Comparison of ENCODE assay signal across 8 mouse cellular contexts in genomic region chr8:11636324-11637057, GRCm38 (mm10). TPM values are rescaled to one million over a fixed set of nuclear protein-coding genes. Genes with fewer than 3 reads are reported as not detected.
DNase-seq lines count a peak whose midpoint lies in the region; ATAC-seq and TF ChIP-seq lines count a peak whose summit lies in the region.

No protein-coding gene starts in this region.

- TF ChIP-seq POLR2A in brain, embryonic 14.5 days (IDR thresholded peaks at IDR 0.05; ENCODE audit: borderline replicate concordance, extremely low read depth, insufficient read depth, insufficient read length, poor library complexity, severe bottlenecking) = no peak

- peak overlapping the region; percentile 88 for H3K4me2 ChIP-seq in heart, embryonic 12.5 days
- peak overlapping the region; percentile 68 for H3K4me2 ChIP-seq in kidney, embryonic 16.5 days (replicated peaks; ENCODE audit: low read depth, low read length)

- DNase-seq in CD4-positive helper T cell, adult 2 months (ENCODE audit: low read depth, low spot score) = peak; percentile 83
- peak; percentile 97 for DNase-seq in brain, embryonic 14.5 days (ENCODE audit: low read depth)
- DNase-seq in liver = peak; percentile 94
- peak; percentile 64 to 71 for DNase-seq in monocyte, adult 2 months (ENCODE audit: low read depth in 1 of 2, low spot score in 2 of 2)
- DNase-seq in spleen, postnatal 14 days (ENCODE audit: low spot score in 2 of 2) = peak; percentile 43 to 53

- H3K36me3 ChIP-seq in erythroblast, embryonic 14.5 days (ENCODE audit: control insufficient read depth) = peaks cover 16% of the 10 kb centered on the region
- H3K36me3 ChIP-seq in heart, embryonic 12.5 days = peaks cover 8% of the 10 kb centered on the region
- peaks cover 13% of the 10 kb centered on the region; the same call in 1 of the 2 replicates for H3K36me3 ChIP-seq in kidney, embryonic 16.5 days (ENCODE audit: insufficient read depth, low read length)

- peak overlapping the region; percentile 98 for H3K27ac ChIP-seq in heart, embryonic 12.5 days (ENCODE audit: poor library complexity, severe bottlenecking)
- peak overlapping the region; percentile 99 for H3K27ac ChIP-seq in kidney, embryonic 16.5 days (ENCODE audit: low read length)

- peak overlapping the region; percentile 95 for H3K9ac ChIP-seq in heart, embryonic 12.5 days
- peak overlapping the region; percentile 50 for H3K9ac ChIP-seq in kidney, embryonic 16.5 days (replicated peaks; ENCODE audit: low read length)

- peaks cover 48% of the 10 kb centered on the region for H3K4me1 ChIP-seq in erythroblast, embryonic 14.5 days (ENCODE audit: control insufficient read depth)
- peaks cover 34% of the 10 kb centered on the region for H3K4me1 ChIP-seq in heart, embryonic 12.5 days (replicated peaks)
- H3K4me1 ChIP-seq in kidney, embryonic 16.5 days (ENCODE audit: insufficient read depth, low read length) = peaks cover 30% of the 10 kb centered on the region

- peak overlapping the region; percentile 78 for H3K4me3 ChIP-seq in erythroblast, embryonic 14.5 days (replicated peaks)
- peak overlapping the region; percentile 99 for H3K4me3 ChIP-seq in heart, embryonic 12.5 days
- H3K4me3 ChIP-seq in kidney, embryonic 16.5 days (ENCODE audit: low read length) = peak overlapping the region; percentile 64

- peak; percentile 79 for ATAC-seq in heart, embryonic 12.5 days (ENCODE audit: insufficient number of reproducible peaks, low FRiP score)
- peak; percentile 82 for ATAC-seq in kidney, embryonic 16.5 days (ENCODE audit: low FRiP score, low TSS enrichment)

- no peaks in the 10 kb centered on the region for H3K9me3 ChIP-seq in erythroblast, embryonic 14.5 days (ENCODE audit: control insufficient read depth, low read length)
- H3K9me3 ChIP-seq in heart, embryonic 12.5 days (replicated peaks) = no peaks in the 10 kb centered on the region
- H3K9me3 ChIP-seq in kidney, embryonic 16.5 days (ENCODE audit: low read length) = no peaks in the 10 kb centered on the region

- TF ChIP-seq CTCF in brain, embryonic 14.5 days (IDR thresholded peaks at IDR 0.05; ENCODE audit: borderline replicate concordance, extremely low read depth, insufficient read depth, insufficient read length) = no peak

- H3K27me3 ChIP-seq in erythroblast, embryonic 14.5 days (ENCODE audit: control insufficient read depth) = no peaks in the 10 kb centered on the region
- H3K27me3 ChIP-seq in heart, embryonic 12.5 days (replicated peaks) = no peaks in the 10 kb centered on the region
- no peaks in the 10 kb centered on the region for H3K27me3 ChIP-seq in kidney, embryonic 16.5 days (ENCODE audit: insufficient read depth, low read length)

- WGBS in heart, embryonic 12.5 days = 4% methylated on average over 30 of the region's 30 CpGs
- 5% methylated on average over 30 of the region's 30 CpGs for WGBS in kidney, embryonic 16.5 days

RNA-seq across cellular contexts. Expression of gene Ankrd10, which starts 0.9 kb away (rescaled TPM):
- polyA plus RNA-seq in brain, embryonic 14.5 days (2012; rRNA removed) = 151 and 230 TPM in 2 replicates
- 0.96 and 1.2 TPM in 2 replicates for polyA plus RNA-seq in erythroblast, embryonic 14.5 days (2012)
- 70.6 and 71.7 TPM in 2 replicates for polyA plus RNA-seq in heart, embryonic 12.5 days (2016; fragmentation: Nextera tagmentation; extraction: Ambion mirVana)
- 108 and 112 TPM in 2 replicates for polyA plus RNA-seq in kidney, embryonic 16.5 days (2015; fragmentation: Nextera tagmentation; extraction: Ambion mirVana)

Comparison
In these comparisons a context has a peak if more than half of its experiments do, and no peak if none do; other contexts are left out.
1. Peak in every context shown above with its lines: DNase-seq, ATAC-seq, H3K4me3 ChIP-seq and H3K27ac ChIP-seq.
2. RNA of gene Ankrd10, which starts 0.9 kb away (polyA plus RNA-seq): 151 to 230 TPM in brain, embryonic 14.5 days, 108 to 112 TPM in kidney, embryonic 16.5 days and 70.6 to 71.7 TPM in heart, embryonic 12.5 days; 0.96 to 1.2 TPM in erythroblast, embryonic 14.5 days; every median in the first group is over 10 times any median in the second.